Mouse (Mus musculus): ENCODE data around the gene Gm28635. TPM values are rescaled to one million over a fixed set of nuclear protein-coding genes. Genes with fewer than 3 reads are reported as not detected.

Gene Gm28635
- polyA plus RNA-seq, 1 experiment from 2014 or later, result not detected

GRCm38 (mm10) chr2:84716423-84717355 is 38.8 kb upstream of the Gm28635 start:
- H3K4me1 ChIP-seq (ENCODE audit: control insufficient read depth, insufficient read depth, low read length), result peaks cover 23% of the 10 kb centered on the region
- ATAC-seq (replicated peaks; ENCODE audit: extremely low read depth, insufficient read depth, low FRiP score), result no peak
- H3K9ac ChIP-seq (ENCODE audit: low read length), result peak overlapping the region; percentile 79
- H3K4me3 ChIP-seq (ENCODE audit: low read length), result peak overlapping the region; percentile 95
- H3K36me3 ChIP-seq (ENCODE audit: control insufficient read depth, insufficient read depth), result 0 out of 2 replicates have a peak, but pooled peaks cover 3% of the 10 kb centered on the region
- 22% methylated on average over 9 of the region's 9 CpGs for WGBS
- no peaks in the 10 kb centered on the region for H3K27me3 ChIP-seq (ENCODE audit: control insufficient read depth, insufficient read depth, low read length)
- peak overlapping the region; percentile 61 for H3K4me2 ChIP-seq (ENCODE audit: low read depth, low read length)
- H3K9me3 ChIP-seq (replicated peaks; ENCODE audit: control insufficient read depth, low read length), result no peaks in the 10 kb centered on the region
- peak overlapping the region; percentile 99 for H3K27ac ChIP-seq (ENCODE audit: low read length)

DNA sequence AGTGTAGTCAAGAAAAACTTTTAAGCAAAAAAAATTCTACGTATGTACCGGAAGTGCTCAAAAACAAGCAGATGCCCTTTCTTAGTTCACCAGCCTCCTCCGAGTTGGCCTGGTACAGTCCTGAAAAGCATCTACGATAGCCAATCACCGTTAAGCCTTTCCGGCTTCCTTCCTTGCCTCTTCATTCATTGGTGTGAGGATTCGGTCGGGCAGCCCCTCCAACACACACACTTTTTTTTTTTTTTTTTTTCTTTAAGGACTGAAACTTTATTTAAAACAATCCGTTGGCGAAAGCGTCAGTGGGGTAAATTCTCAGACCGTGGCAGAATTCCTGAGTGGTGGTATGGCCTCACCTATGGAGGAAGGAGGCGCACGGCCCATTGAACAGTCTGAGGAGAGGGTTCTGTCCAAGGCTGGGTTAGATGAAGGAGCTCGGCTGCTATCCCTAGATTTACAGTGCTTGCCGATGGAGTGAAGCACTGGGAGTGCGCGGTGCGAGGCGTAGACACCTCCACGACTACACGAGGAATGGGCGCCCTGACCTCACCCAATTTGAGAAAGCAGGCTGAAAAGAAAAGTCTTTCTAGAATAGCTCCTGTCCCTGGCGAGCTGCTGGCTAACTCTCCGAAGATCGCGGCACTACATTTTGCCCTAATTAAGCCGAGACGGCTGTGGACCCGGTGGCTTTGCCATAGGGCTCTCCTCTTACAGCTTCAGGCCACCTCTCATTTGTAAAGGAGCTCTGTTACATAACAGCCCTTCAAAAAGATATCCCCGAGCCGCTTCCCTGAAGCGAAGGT is 37.9 kb upstream of the Gm28635 start:
- Histone ChIP-seq H3K4me2 (ENCODE audit: low read depth, low read length) (peak overlapping the region; percentile 61), H3K27ac (ENCODE audit: low read length) (peak overlapping the region; percentile 99), H3K9ac (ENCODE audit: low read length) (peak overlapping the region; percentile 79), H3K36me3 (ENCODE audit: control insufficient read depth, insufficient read depth) (peaks cover under 1% of the 10 kb centered on the region; the same call in 1 of the 2 replicates), H3K9me3 (replicated peaks; ENCODE audit: control insufficient read depth, low read length) (no peaks in the 10 kb centered on the region), H3K4me1 (ENCODE audit: control insufficient read depth, insufficient read depth, low read length) (peaks cover 23% of the 10 kb centered on the region), H3K27me3 (ENCODE audit: control insufficient read depth, insufficient read depth, low read length) (no peaks in the 10 kb centered on the region), H3K4me3 (ENCODE audit: low read length) (peak overlapping the region; percentile 95)
- peak; percentile 93 for ATAC-seq (replicated peaks; ENCODE audit: extremely low read depth, insufficient read depth, low FRiP score)
- under 1% methylated on average over 33 of the region's 33 CpGs for WGBS

GRCm38 (mm10) chr2:84714811-84715561 is 37.1 kb upstream of the Gm28635 start, which contains the start of gene Zdhhc5:
Gene Zdhhc5, minus strand, starts transcription at chr2:84715180.
- Histone ChIP-seq H3K27ac (ENCODE audit: low read length) (peak within 1 kb of the TSS; percentile 99), H3K36me3 (ENCODE audit: control insufficient read depth, insufficient read depth) (peaks cover 8% of the 10 kb centered on the region), H3K9ac (ENCODE audit: low read length) (peak within 1 kb of the TSS; percentile 99), H3K27me3 (ENCODE audit: control insufficient read depth, insufficient read depth, low read length) (no peaks in the 10 kb centered on the region), H3K4me2 (ENCODE audit: low read depth, low read length) (peak within 1 kb of the TSS; percentile 73), H3K4me1 (ENCODE audit: control insufficient read depth, insufficient read depth, low read length) (peaks cover 23% of the 10 kb centered on the region), H3K9me3 (replicated peaks; ENCODE audit: control insufficient read depth, low read length) (no peaks in the 10 kb centered on the region), H3K4me3 (ENCODE audit: low read length) (peak within 1 kb of the TSS; percentile 95)
- under 1% methylated on average over 93 of the region's 107 CpGs for WGBS
- peak; percentile 91 for ATAC-seq (replicated peaks; ENCODE audit: extremely low read depth, insufficient read depth, low FRiP score)

GRCm38 (mm10) chr2:84714422-84714810 is 36.6 kb upstream of the Gm28635 start:
- H3K27ac ChIP-seq (ENCODE audit: low read length), result peak overlapping the region; percentile 99
- no peak; the same call in 1 of the 2 replicates for ATAC-seq (replicated peaks; ENCODE audit: extremely low read depth, insufficient read depth, low FRiP score)
- no peaks in the 10 kb centered on the region for H3K27me3 ChIP-seq (ENCODE audit: control insufficient read depth, insufficient read depth, low read length)
- WGBS, result 0% methylated on average over 26 of the region's 26 CpGs
- H3K4me3 ChIP-seq (ENCODE audit: low read length), result peak overlapping the region; percentile 95
- peaks cover 11% of the 10 kb centered on the region for H3K36me3 ChIP-seq (ENCODE audit: control insufficient read depth, insufficient read depth)
- H3K9me3 ChIP-seq (replicated peaks; ENCODE audit: control insufficient read depth, low read length), result no peaks in the 10 kb centered on the region
- peak overlapping the region; percentile 73 for H3K4me2 ChIP-seq (ENCODE audit: low read depth, low read length)
- H3K4me1 ChIP-seq (ENCODE audit: control insufficient read depth, insufficient read depth, low read length), result peaks cover 23% of the 10 kb centered on the region
- peak overlapping the region; percentile 99 for H3K9ac ChIP-seq (ENCODE audit: low read length)

DNA sequence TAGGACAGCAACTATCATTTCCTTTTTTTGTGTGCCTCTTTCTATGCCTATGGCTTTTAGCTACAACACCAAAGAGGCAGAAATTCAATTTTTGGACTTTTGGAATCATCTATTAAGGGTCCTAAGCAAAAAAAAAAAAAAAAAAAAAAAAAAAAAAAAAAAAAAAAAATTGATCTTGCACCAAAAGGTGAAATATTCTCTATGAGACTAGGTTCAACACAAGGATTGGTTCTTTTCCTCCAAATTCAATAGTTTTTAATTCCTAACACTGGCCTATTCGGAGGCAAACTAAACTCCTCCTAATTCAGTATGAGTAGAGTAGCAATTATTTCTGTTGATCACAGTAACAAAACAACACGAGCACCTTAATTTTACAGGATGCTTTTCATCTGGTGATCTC is 34.1 kb upstream of the Gm28635 start:
- no peak for ATAC-seq (replicated peaks; ENCODE audit: extremely low read depth, insufficient read depth, low FRiP score)
- H3K36me3 ChIP-seq (ENCODE audit: control insufficient read depth, insufficient read depth), result peaks cover 11% of the 10 kb centered on the region
- no peaks in the 10 kb centered on the region for H3K9me3 ChIP-seq (replicated peaks; ENCODE audit: control insufficient read depth, low read length)
- peaks cover 18% of the 10 kb centered on the region for H3K4me1 ChIP-seq (ENCODE audit: control insufficient read depth, insufficient read depth, low read length)
- WGBS, result 86% methylated on average over 2 of the region's 2 CpGs
- no peak overlapping the region for H3K9ac ChIP-seq (ENCODE audit: low read length)
- H3K4me2 ChIP-seq (ENCODE audit: low read depth, low read length), result no peak overlapping the region
- H3K4me3 ChIP-seq (ENCODE audit: low read length), result no peak overlapping the region
- H3K27ac ChIP-seq (ENCODE audit: low read length), result no peak overlapping the region
- H3K27me3 ChIP-seq (ENCODE audit: control insufficient read depth, insufficient read depth, low read length), result no peaks in the 10 kb centered on the region

DNA sequence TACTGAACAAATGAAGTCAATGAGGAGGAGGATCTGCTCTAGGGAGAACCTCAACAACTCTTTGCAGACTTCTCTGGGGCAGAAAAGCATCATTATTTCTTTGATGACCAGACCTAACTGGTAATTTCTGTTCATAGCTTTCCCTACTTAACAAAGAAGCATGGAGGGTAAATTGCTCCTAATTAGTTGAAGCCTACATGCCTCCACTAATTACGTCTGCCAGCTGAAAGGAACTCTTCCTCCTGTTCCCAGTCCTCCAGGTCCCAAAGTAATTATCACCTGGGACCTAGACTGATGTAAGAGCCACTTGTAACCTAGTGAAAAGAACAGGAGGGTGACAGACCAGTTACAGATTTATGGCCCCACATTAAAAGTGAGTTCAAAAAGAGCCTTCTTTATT is 29.7 kb upstream of the Gm28635 start:
- peaks cover 13% of the 10 kb centered on the region for H3K36me3 ChIP-seq (ENCODE audit: control insufficient read depth, insufficient read depth)
- WGBS, result 77% methylated on average over 1 of the region's 1 CpGs
- no peak overlapping the region for H3K4me2 ChIP-seq (ENCODE audit: low read depth, low read length)
- no peak for ATAC-seq (replicated peaks; ENCODE audit: extremely low read depth, insufficient read depth, low FRiP score)
- H3K27ac ChIP-seq (ENCODE audit: low read length), result no peak overlapping the region
- no peak overlapping the region for H3K9ac ChIP-seq (ENCODE audit: low read length)
- peaks cover 5% of the 10 kb centered on the region for H3K4me1 ChIP-seq (ENCODE audit: control insufficient read depth, insufficient read depth, low read length)
- H3K27me3 ChIP-seq (ENCODE audit: control insufficient read depth, insufficient read depth, low read length), result no peaks in the 10 kb centered on the region
- H3K9me3 ChIP-seq (replicated peaks; ENCODE audit: control insufficient read depth, low read length), result no peaks in the 10 kb centered on the region
- no peak overlapping the region for H3K4me3 ChIP-seq (ENCODE audit: low read length)

DNA sequence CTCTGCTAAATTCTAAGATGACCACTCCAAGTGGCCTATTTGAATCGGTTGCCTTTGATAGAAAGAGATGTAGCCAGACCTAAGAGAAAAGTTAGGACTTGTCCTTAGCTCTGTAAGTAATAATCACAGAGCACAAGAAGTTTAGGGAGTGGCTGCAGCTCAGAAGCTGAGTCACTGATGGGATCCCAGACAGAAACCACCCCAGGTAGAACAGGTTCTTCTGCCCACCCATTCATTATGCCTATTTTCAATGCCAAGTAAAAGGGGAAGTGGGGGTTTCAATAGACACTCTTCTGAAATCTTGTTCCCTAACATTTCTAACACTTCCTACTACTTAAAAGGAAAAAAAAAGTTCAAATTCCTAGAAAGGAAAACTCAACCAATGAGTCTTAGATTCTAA is 27.5 kb upstream of the Gm28635 start:
- Histone ChIP-seq H3K36me3 (ENCODE audit: control insufficient read depth, insufficient read depth) (peaks cover 13% of the 10 kb centered on the region), H3K27ac (ENCODE audit: low read length) (no peak overlapping the region), H3K4me2 (ENCODE audit: low read depth, low read length) (no peak overlapping the region), H3K4me3 (ENCODE audit: low read length) (no peak overlapping the region), H3K9me3 (replicated peaks; ENCODE audit: control insufficient read depth, low read length) (no peaks in the 10 kb centered on the region), H3K9ac (ENCODE audit: low read length) (no peak overlapping the region), H3K4me1 (ENCODE audit: control insufficient read depth, insufficient read depth, low read length) (no peaks in the 10 kb centered on the region), H3K27me3 (ENCODE audit: control insufficient read depth, insufficient read depth, low read length) (no peaks in the 10 kb centered on the region)
- no peak for ATAC-seq (replicated peaks; ENCODE audit: extremely low read depth, insufficient read depth, low FRiP score)
- WGBS, result 88% methylated on average over 1 of the region's 1 CpGs

DNA sequence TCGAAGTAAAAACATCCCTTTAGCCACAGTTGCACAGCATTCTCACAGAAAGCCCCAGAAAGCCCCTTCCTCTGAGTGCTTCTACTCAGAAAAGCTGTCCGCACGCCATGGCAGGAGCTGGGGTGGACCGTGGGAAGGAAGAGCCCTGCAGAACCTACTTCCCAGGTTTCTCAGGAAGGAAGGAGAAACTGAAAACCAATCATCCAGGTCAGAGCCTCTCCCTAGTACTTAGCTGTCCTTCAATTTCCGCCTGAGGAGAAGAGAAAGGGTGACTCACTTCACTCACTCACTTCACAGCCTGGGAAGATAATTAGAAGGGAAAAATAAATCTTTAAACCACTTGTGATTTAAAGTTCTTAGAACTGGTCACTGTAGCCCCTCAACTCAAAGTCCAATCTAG is 26.5 kb upstream of the Gm28635 start:
- Histone ChIP-seq H3K4me2 (ENCODE audit: low read depth, low read length) (no peak overlapping the region), H3K27me3 (ENCODE audit: control insufficient read depth, insufficient read depth, low read length) (no peaks in the 10 kb centered on the region), H3K4me1 (ENCODE audit: control insufficient read depth, insufficient read depth, low read length) (no peaks in the 10 kb centered on the region), H3K9me3 (replicated peaks; ENCODE audit: control insufficient read depth, low read length) (no peaks in the 10 kb centered on the region), H3K36me3 (ENCODE audit: control insufficient read depth, insufficient read depth) (peaks cover 7% of the 10 kb centered on the region), H3K4me3 (ENCODE audit: low read length) (no peak overlapping the region), H3K9ac (ENCODE audit: low read length) (no peak overlapping the region), H3K27ac (ENCODE audit: low read length) (no peak overlapping the region)
- WGBS, result 72% methylated on average over 5 of the region's 5 CpGs
- no peak for ATAC-seq (replicated peaks; ENCODE audit: extremely low read depth, insufficient read depth, low FRiP score)
